Comparison of ENCODE assay signal across 8 mouse cellular contexts in genomic region chr7:44895206-44895592, GRCm38 (mm10). TPM values are rescaled to one million over a fixed set of nuclear protein-coding genes. Genes with fewer than 3 reads are reported as not detected.
A peak's percentile ranks its signal among the peaks of the same experiment; 100 is the strongest.
DNase-seq lines count a peak whose midpoint lies in the region; ATAC-seq and TF ChIP-seq lines count a peak whose summit lies in the region.

No protein-coding gene starts in this region.

- peaks cover 12% of the 10 kb centered on the region; the same call in 1 of the 2 replicates for H3K36me3 ChIP-seq in liver, embryonic 11.5 days (ENCODE audit: control insufficient read depth, insufficient read depth, low read length)
- no peaks in the 10 kb centered on the region for H3K36me3 ChIP-seq in intestine, embryonic 15.5 days
- no peaks in the 10 kb centered on the region for H3K36me3 ChIP-seq in myocyte (ENCODE audit: control insufficient read depth, insufficient read depth)

- H3K9ac ChIP-seq in liver, embryonic 11.5 days (ENCODE audit: low read depth, low read length): no peak overlapping the region
- H3K9ac ChIP-seq in intestine, embryonic 15.5 days: no peak overlapping the region

- TF ChIP-seq CTCF in embryonic fibroblast, embryonic 13.5 days (IDR thresholded peaks at IDR 0.05; ENCODE audit: borderline replicate concordance, insufficient read depth, low read length): no peak

- no peaks in the 10 kb centered on the region for H3K9me3 ChIP-seq in liver, embryonic 11.5 days (ENCODE audit: control insufficient read depth, low read length)
- H3K9me3 ChIP-seq in intestine, embryonic 15.5 days: no peaks in the 10 kb centered on the region

- H3K4me2 ChIP-seq in liver, embryonic 11.5 days: peak overlapping the region; percentile 86
- H3K4me2 ChIP-seq in intestine, embryonic 15.5 days (replicated peaks): peak overlapping the region; percentile 83
- peak overlapping the region; percentile 94 for H3K4me2 ChIP-seq in myocyte (ENCODE audit: low read depth)

- ATAC-seq in liver, embryonic 11.5 days (replicated peaks; ENCODE audit: low FRiP score): no peak
- ATAC-seq in intestine, embryonic 15.5 days: no peak
- ATAC-seq in megakaryocyte progenitor cell, adult 5-6 weeks (replicated peaks; ENCODE audit: poor library complexity): no peak

- H3ac ChIP-seq in myocyte (ENCODE audit: control insufficient read depth, insufficient read length): no peak overlapping the region

- H3K79me2 ChIP-seq in myocyte (ENCODE audit: control insufficient read depth, insufficient read depth): peaks cover 19% of the 10 kb centered on the region

- DNase-seq in liver, embryonic 11.5 days (ENCODE audit: low spot score): no peak
- no peak for DNase-seq in liver
- DNase-seq in adipocyte (ENCODE audit: low spot score): no peak
- no peak for DNase-seq in cerebellum, postnatal 4 days (ENCODE audit: low spot score in 2 of 2)

- 81% methylated on average over 7 of the region's 7 CpGs for WGBS in liver, embryonic 11.5 days
- WGBS in intestine, embryonic 15.5 days: 74% methylated on average over 7 of the region's 7 CpGs

- H3K27ac ChIP-seq in liver, embryonic 11.5 days (ENCODE audit: low read depth, low read length): 0 out of 2 replicates have a peak overlapping the region, but pooled peaks have one; percentile 30
- H3K27ac ChIP-seq in embryonic fibroblast, embryonic 13.5 days (ENCODE audit: insufficient read depth, low read length): 0 out of 2 replicates have a peak overlapping the region, but pooled peaks have one; percentile 5
- H3K27ac ChIP-seq in intestine, embryonic 15.5 days: no peak overlapping the region; the same call in none of the 2 replicates

- TF ChIP-seq POLR2A in embryonic fibroblast, embryonic 13.5 days (IDR thresholded peaks at IDR 0.05; ENCODE audit: low read depth, low read length): no peak
- TF ChIP-seq POLR2A in myocyte (IDR thresholded peaks at IDR 0.05; ENCODE audit: insufficient read length, low read depth): no peak

- no peaks in the 10 kb centered on the region for H3K27me3 ChIP-seq in liver, embryonic 11.5 days (replicated peaks; ENCODE audit: control insufficient read depth, insufficient read depth, low read length)
- H3K27me3 ChIP-seq in intestine, embryonic 15.5 days (replicated peaks): no peaks in the 10 kb centered on the region
- H3K27me3 ChIP-seq in myocyte (ENCODE audit: control insufficient read depth, insufficient read depth, insufficient read length): no peaks in the 10 kb centered on the region

- peaks cover 39% of the 10 kb centered on the region for H3K4me1 ChIP-seq in liver, embryonic 11.5 days (replicated peaks; ENCODE audit: control insufficient read depth, insufficient read depth, low read length)
- peaks cover 6% of the 10 kb centered on the region; the same call in 1 of the 2 replicates for H3K4me1 ChIP-seq in embryonic fibroblast, embryonic 13.5 days (ENCODE audit: control insufficient read depth, insufficient read depth, low read length)
- peaks cover 34% of the 10 kb centered on the region for H3K4me1 ChIP-seq in intestine, embryonic 15.5 days (replicated peaks)

- peak overlapping the region; percentile 76 for H3K4me3 ChIP-seq in liver, embryonic 11.5 days (ENCODE audit: low read depth, low read length)
- H3K4me3 ChIP-seq in embryonic fibroblast, embryonic 13.5 days (ENCODE audit: insufficient read depth, low read length): no peak overlapping the region
- 0 out of 2 replicates have a peak overlapping the region, but pooled peaks have one; percentile 64 for H3K4me3 ChIP-seq in intestine, embryonic 15.5 days (replicated peaks)
- H3K4me3 ChIP-seq in myocyte: peak overlapping the region; percentile 46

TF ChIP-seq in myocyte, 11 proteins besides CTCF, POLR2A, EP300 and RAD21:
- TF ChIP-seq MYOD1 (IDR thresholded peaks at IDR 0.05; ENCODE audit: control insufficient read depth in 1 of 3, insufficient read length in 2 of 3, low read depth in 2 of 3) (no peak), SRF (IDR thresholded peaks at IDR 0.05; ENCODE audit: control insufficient read depth, insufficient read length, low read depth) (no peak), TCF12 (IDR thresholded peaks at IDR 0.05; ENCODE audit: insufficient read depth, poor library complexity, severe bottlenecking) (no peak), MYOG (IDR thresholded peaks at IDR 0.05; ENCODE audit: control insufficient read depth in 1 of 3, insufficient read depth in 1 of 3, insufficient read length in 2 of 3, low read depth in 2 of 3) (no peak), USF1 (IDR thresholded peaks at IDR 0.05; ENCODE audit: low read depth) (no peak), TCF3 (IDR thresholded peaks at IDR 0.05; ENCODE audit: insufficient read length, low read depth) (no peak), E2F4 (IDR thresholded peaks at IDR 0.05; ENCODE audit: insufficient read depth) (no peak), REST (IDR thresholded peaks at IDR 0.05; ENCODE audit: insufficient read depth, insufficient read length) (no peak), MAX (IDR thresholded peaks at IDR 0.05; ENCODE audit: low read depth) (no peak), POLR2AphosphoS2 (IDR thresholded peaks at IDR 0.05; ENCODE audit: insufficient read length, low read depth) (no peak), CEBPB (IDR thresholded peaks at IDR 0.05; ENCODE audit: insufficient read depth, poor library complexity, severe bottlenecking) (no peak)
TF ChIP-seq in myocyte: peak in this region for 0.

RNA-seq across cellular contexts. Expression of gene Fuz, which starts 0.7 kb away (rescaled TPM):
- 15.5 and 17.6 TPM in 2 replicates for polyA plus RNA-seq in liver, embryonic 11.5 days (2014; fragmentation: Nextera tagmentation; extraction: Ambion mirVana)
- polyA plus RNA-seq in embryonic fibroblast, embryonic 13.5 days (2011; ENCODE audit: insufficient read length, low read depth, missing spikeins): 11.1 and 11.5 TPM in 2 replicates
- polyA plus RNA-seq in intestine, embryonic 15.5 days (2015; fragmentation: Nextera tagmentation; extraction: Ambion mirVana): 17.0 and 18.8 TPM in 2 replicates
- 11.6 TPM for polyA plus RNA-seq in myocyte (2012; fragmentation: generic; extraction: Trizol)
- total RNA-seq in megakaryocyte progenitor cell, adult 5-6 weeks (2015): 9.8 and 10.6 TPM in 2 replicates
- 16.6 and 19.9 TPM in 2 replicates for total RNA-seq in megakaryocyte progenitor cell, adult 5-6 weeks (2017)

RNA-seq across cellular contexts. Expression of gene Med25, which starts 2.7 kb away (rescaled TPM):
- polyA plus RNA-seq in liver, embryonic 11.5 days (2014; fragmentation: Nextera tagmentation; extraction: Ambion mirVana): 66.8 and 72.5 TPM in 2 replicates
- 33.4 and 42.8 TPM in 2 replicates for polyA plus RNA-seq in embryonic fibroblast, embryonic 13.5 days (2011; ENCODE audit: insufficient read length, low read depth, missing spikeins)
- polyA plus RNA-seq in intestine, embryonic 15.5 days (2015; fragmentation: Nextera tagmentation; extraction: Ambion mirVana): 88.2 and 91.8 TPM in 2 replicates
- polyA plus RNA-seq in myocyte (2012; fragmentation: generic; extraction: Trizol): 57.4 TPM
- total RNA-seq in megakaryocyte progenitor cell, adult 5-6 weeks (2015): 26.0 and 36.8 TPM in 2 replicates
- 11.4 and 14.5 TPM in 2 replicates for total RNA-seq in megakaryocyte progenitor cell, adult 5-6 weeks (2017)

RNA-seq across cellular contexts. Expression of gene Ptov1, which starts 25.6 kb away (rescaled TPM):
- 162 and 164 TPM in 2 replicates for polyA plus RNA-seq in liver, embryonic 11.5 days (2014; fragmentation: Nextera tagmentation; extraction: Ambion mirVana)
- polyA plus RNA-seq in embryonic fibroblast, embryonic 13.5 days (2011; ENCODE audit: insufficient read length, low read depth, missing spikeins): 144 and 160 TPM in 2 replicates
- 239 and 253 TPM in 2 replicates for polyA plus RNA-seq in intestine, embryonic 15.5 days (2015; fragmentation: Nextera tagmentation; extraction: Ambion mirVana)
- polyA plus RNA-seq in myocyte (2012; fragmentation: generic; extraction: Trizol): 298 TPM
- 55.3 and 63.9 TPM in 2 replicates for total RNA-seq in megakaryocyte progenitor cell, adult 5-6 weeks (2015)
- total RNA-seq in megakaryocyte progenitor cell, adult 5-6 weeks (2017): 25.5 and 41.5 TPM in 2 replicates

RNA-seq across cellular contexts. Expression of gene Ap2a1, which starts 34.1 kb away (rescaled TPM):
- polyA plus RNA-seq in liver, embryonic 11.5 days (2014; fragmentation: Nextera tagmentation; extraction: Ambion mirVana): 100 and 111 TPM in 2 replicates
- polyA plus RNA-seq in embryonic fibroblast, embryonic 13.5 days (2011; ENCODE audit: insufficient read length, low read depth, missing spikeins): 129 and 132 TPM in 2 replicates
- 60.1 and 65.0 TPM in 2 replicates for polyA plus RNA-seq in intestine, embryonic 15.5 days (2015; fragmentation: Nextera tagmentation; extraction: Ambion mirVana)
- 125 TPM for polyA plus RNA-seq in myocyte (2012; fragmentation: generic; extraction: Trizol)
- total RNA-seq in megakaryocyte progenitor cell, adult 5-6 weeks (2015): 36.1 and 40.4 TPM in 2 replicates
- total RNA-seq in megakaryocyte progenitor cell, adult 5-6 weeks (2017): 25.8 and 39.8 TPM in 2 replicates

RNA-seq across cellular contexts. Expression of gene Pnkp, which starts 38.3 kb away (rescaled TPM):
- 30.9 and 32.5 TPM in 2 replicates for polyA plus RNA-seq in liver, embryonic 11.5 days (2014; fragmentation: Nextera tagmentation; extraction: Ambion mirVana)
- 24.7 and 30.6 TPM in 2 replicates for polyA plus RNA-seq in embryonic fibroblast, embryonic 13.5 days (2011; ENCODE audit: insufficient read length, low read depth, missing spikeins)
- polyA plus RNA-seq in intestine, embryonic 15.5 days (2015; fragmentation: Nextera tagmentation; extraction: Ambion mirVana): 25.9 and 29.0 TPM in 2 replicates
- polyA plus RNA-seq in myocyte (2012; fragmentation: generic; extraction: Trizol): 47.9 TPM
- 43.4 and 49.9 TPM in 2 replicates for total RNA-seq in megakaryocyte progenitor cell, adult 5-6 weeks (2015)
- 60.7 and 69.8 TPM in 2 replicates for total RNA-seq in megakaryocyte progenitor cell, adult 5-6 weeks (2017)
